Mouse (Mus musculus): ENCODE results near the gene Txlng.

Txlng gene

GRCm38 (mm10) chrX:162759251-162760114 is 69.8 kb downstream of the Txlng start:
- no peak for DNase-seq

GRCm38 (mm10) chrX:162756058-162756457 is 73.2 kb downstream of the Txlng start:
- no peak for DNase-seq

GRCm38 (mm10) chrX:162754314-162754713 is 74.9 kb downstream of the Txlng start:
- no peak for DNase-seq

GRCm38 (mm10) chrX:162752418-162752817 is 76.8 kb downstream of the Txlng start:
- DNase-seq: no peak

- no peak for DNase-seq
These were observed 80.4 kb downstream of the Txlng start for GRCm38 (mm10) chrX:162748696-162749420.

GRCm38 (mm10) chrX:162736140-162736659 is 93.1 kb downstream of the Txlng start:
- peak; percentile 34 for DNase-seq

GRCm38 (mm10) chrX:162734997-162735929 is 94.0 kb downstream of the Txlng start:
- peak; percentile 83 for DNase-seq

- DNase-seq: no peak
These were observed 99.2 kb downstream of the Txlng start for GRCm38 (mm10) chrX:162730031-162730430.
